Mouse (Mus musculus) c-Kit-positive CD71-negative TER-119-negative erythroid progenitor cells, embryonic 14.5 days (primary cell): ENCODE measurements around the gene Akap13.
A peak's percentile ranks its signal among the peaks of the same experiment; 100 is the strongest.

Experiments used
- DNase-seq: peaks from one replicate; pipeline ENCODE4 v3.0.0-alpha.2; 2013; ENCODE audit warnings: low read depth

Akap13 gene

GRCm38 (mm10) chr7:75796474-75796873, 341.1 kb downstream of the Akap13 start:
- peak; percentile 51 for DNase-seq

- no peak for DNase-seq
Observed at GRCm38 (mm10) chr7:75800530-75800929, 345.2 kb downstream of the Akap13 start.

GRCm38 (mm10) chr7:75801022-75801421, 345.7 kb downstream of the Akap13 start:
- no peak for DNase-seq

- DNase-seq: no peak
Observed at GRCm38 (mm10) chr7:75801621-75802358, 346.5 kb downstream of the Akap13 start.

- DNase-seq: no peak
Observed at GRCm38 (mm10) chr7:75802887-75803286, 347.6 kb downstream of the Akap13 start.
